24 mouse cellular contexts compared by ENCODE assay signal in the genomic region with DNA sequence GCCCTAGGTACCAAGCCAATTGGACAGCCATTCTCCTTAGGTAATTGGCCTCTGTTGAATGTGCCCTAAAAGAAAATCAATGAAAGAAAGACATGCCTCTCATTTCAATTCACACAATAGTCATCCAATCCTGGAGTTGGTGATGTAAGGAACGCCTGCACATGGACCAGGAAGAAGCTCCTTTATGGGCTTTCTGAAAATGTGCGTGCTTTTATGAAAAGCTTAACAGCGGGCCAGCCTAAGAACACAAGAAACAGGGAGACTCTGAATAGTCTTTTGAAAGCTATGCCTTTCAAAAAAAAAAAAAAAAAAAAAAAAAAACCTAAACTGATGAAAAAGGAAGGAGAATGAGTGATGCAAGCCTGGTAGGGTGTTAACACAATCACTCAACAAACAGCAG.
DNase-seq lines count a peak whose midpoint lies in the region; ATAC-seq and TF ChIP-seq lines count a peak whose summit lies in the region.
"Had no signal": no experiment of that assay in that cellular context is flagged by ENCODE, and none has a peak within 500 bp of the region (broad histone marks: within the 10 kb centered on the region; RNA-seq: fewer than 3 reads in every experiment).

No protein-coding gene starts in this region.

- no peaks in the 10 kb centered on the region for H3K9me3 ChIP-seq in forebrain, embryonic 11.5 days (ENCODE audit: control insufficient read depth, low read length)
- no peaks in the 10 kb centered on the region for H3K9me3 ChIP-seq in forebrain, embryonic 10.5 days
- H3K9me3 ChIP-seq in forebrain, embryonic 13.5 days (replicated peaks): no peaks in the 10 kb centered on the region
- H3K9me3 ChIP-seq in forebrain, embryonic 15.5 days: no peaks in the 10 kb centered on the region
- H3K9me3 ChIP-seq: embryonic facial prominence, embryonic 13.5 days; embryonic facial prominence, embryonic 15.5 days; G1E had no signal

- H3K4me3 ChIP-seq in forebrain, embryonic 11.5 days (ENCODE audit: low read depth, low read length): no peak overlapping the region
- no peak overlapping the region for H3K4me3 ChIP-seq in forebrain, embryonic 10.5 days
- H3K4me3 ChIP-seq in forebrain, embryonic 13.5 days: no peak overlapping the region
- no peak overlapping the region for H3K4me3 ChIP-seq in forebrain, embryonic 15.5 days
- H3K4me3 ChIP-seq: embryonic facial prominence, embryonic 13.5 days; embryonic facial prominence, embryonic 15.5 days; erythroblast, embryonic 14.5 days had no signal

- TF ChIP-seq CTCF in brain, embryonic 14.5 days (IDR thresholded peaks at IDR 0.05; ENCODE audit: borderline replicate concordance, extremely low read depth, insufficient read depth, insufficient read length): no peak

- H3K4me1 ChIP-seq in forebrain, embryonic 11.5 days (replicated peaks; ENCODE audit: control insufficient read depth, insufficient read depth, low read length): no peaks in the 10 kb centered on the region
- H3K4me1 ChIP-seq in forebrain, embryonic 10.5 days: peaks cover 13% of the 10 kb centered on the region
- no peaks in the 10 kb centered on the region for H3K4me1 ChIP-seq in forebrain, embryonic 13.5 days
- no peaks in the 10 kb centered on the region for H3K4me1 ChIP-seq in forebrain, embryonic 15.5 days
- H3K4me1 ChIP-seq: embryonic facial prominence, embryonic 13.5 days; embryonic facial prominence, embryonic 15.5 days had no signal

- TF ChIP-seq POLR2A in brain, embryonic 14.5 days (IDR thresholded peaks at IDR 0.05; ENCODE audit: borderline replicate concordance, extremely low read depth, insufficient read depth, insufficient read length, poor library complexity, severe bottlenecking): no peak

- H3K9ac ChIP-seq in forebrain, embryonic 11.5 days (ENCODE audit: low read length): no peak overlapping the region
- no peak overlapping the region for H3K9ac ChIP-seq in forebrain, embryonic 13.5 days
- no peak overlapping the region for H3K9ac ChIP-seq in forebrain, embryonic 15.5 days (replicated peaks)
- H3K9ac ChIP-seq: embryonic facial prominence, embryonic 13.5 days; embryonic facial prominence, embryonic 15.5 days had no signal

- no peaks in the 10 kb centered on the region for H3K36me3 ChIP-seq in forebrain, embryonic 11.5 days (ENCODE audit: control insufficient read depth, insufficient read depth, low read length)
- H3K36me3 ChIP-seq in forebrain, embryonic 10.5 days (replicated peaks): no peaks in the 10 kb centered on the region
- no peaks in the 10 kb centered on the region for H3K36me3 ChIP-seq in forebrain, embryonic 13.5 days (ENCODE audit: poor library complexity, severe bottlenecking)
- no peaks in the 10 kb centered on the region for H3K36me3 ChIP-seq in forebrain, embryonic 15.5 days
- H3K36me3 ChIP-seq: embryonic facial prominence, embryonic 13.5 days; embryonic facial prominence, embryonic 15.5 days; G1E had no signal

- no peak overlapping the region for H3K4me2 ChIP-seq in forebrain, embryonic 11.5 days (ENCODE audit: low read depth, low read length, severe bottlenecking)
- no peak overlapping the region for H3K4me2 ChIP-seq in forebrain, embryonic 13.5 days
- no peak overlapping the region for H3K4me2 ChIP-seq in forebrain, embryonic 15.5 days (replicated peaks)
- H3K4me2 ChIP-seq: embryonic facial prominence, embryonic 13.5 days; embryonic facial prominence, embryonic 15.5 days had no signal

- H3K27ac ChIP-seq in forebrain, embryonic 11.5 days (ENCODE audit: low read depth, low read length): no peak overlapping the region
- no peak overlapping the region for H3K27ac ChIP-seq in forebrain, embryonic 10.5 days
- no peak overlapping the region for H3K27ac ChIP-seq in forebrain, embryonic 13.5 days
- no peak overlapping the region for H3K27ac ChIP-seq in forebrain, embryonic 15.5 days (replicated peaks)
- H3K27ac ChIP-seq: embryonic facial prominence, embryonic 13.5 days; embryonic facial prominence, embryonic 15.5 days had no signal

- WGBS in forebrain, embryonic 11.5 days: 40% methylated on average over 3 of the region's 3 CpGs
- WGBS in forebrain, embryonic 10.5 days: 62% methylated on average over 3 of the region's 3 CpGs
- WGBS in forebrain, embryonic 13.5 days: 28% methylated on average over 3 of the region's 3 CpGs
- 27% methylated on average over 3 of the region's 3 CpGs for WGBS in forebrain, embryonic 15.5 days

- no peak for DNase-seq in forebrain, embryonic 11.5 days (ENCODE audit: low spot score)
- DNase-seq in forebrain, embryonic 10.5 days (ENCODE audit: extremely low spot score, low spot score): no peak
- DNase-seq in brain, embryonic 14.5 days (ENCODE audit: low read depth): peak; percentile 61
- DNase-seq: adrenal gland, adult 8-10 months; adrenal gland, postnatal 14 days; adrenal gland, postnatal 36 days; B cell, adult 2 months; cerebellum, adult 11 months; cerebellum, adult 18-20 months; cerebellum, adult 8-10 months; cerebellum, adult 9-11 months; cerebellum, postnatal 14 days; cerebellum, postnatal 36 days; embryo, embryonic 11 days had no signal

- H3K27me3 ChIP-seq in forebrain, embryonic 11.5 days (ENCODE audit: control insufficient read depth, insufficient read depth, low read length): no peaks in the 10 kb centered on the region
- peaks cover 7% of the 10 kb centered on the region for H3K27me3 ChIP-seq in forebrain, embryonic 10.5 days (ENCODE audit: poor library complexity, severe bottlenecking)
- no peaks in the 10 kb centered on the region for H3K27me3 ChIP-seq in forebrain, embryonic 13.5 days
- no peaks in the 10 kb centered on the region for H3K27me3 ChIP-seq in forebrain, embryonic 15.5 days
- H3K27me3 ChIP-seq: CH12.LX; embryonic facial prominence, embryonic 15.5 days had no signal

- ATAC-seq in forebrain, embryonic 11.5 days (replicated peaks; ENCODE audit: low FRiP score): peak; percentile 91
- peak; percentile 65; the same call in 1 of the 2 replicates for ATAC-seq in forebrain, embryonic 13.5 days
- ATAC-seq in forebrain, embryonic 15.5 days (replicated peaks): no peak
- ATAC-seq: activated CD4-positive, CD25-positive, alpha-beta regulatory T cell, adult 4 months; CD4-positive, CD25-positive, alpha-beta regulatory T cell, adult 4 months; Patski had no signal
